Mouse (Mus musculus) myocyte (in vitro differentiated cells): ENCODE measurements around the gene Rbl2. TPM values are rescaled to one million over a fixed set of nuclear protein-coding genes. Genes with fewer than 3 reads are reported as not detected.

ENCODE experiments used
- H3K27me3 ChIP-seq: one replicate; pipeline ENCODE4 v1.6.1; 2011; ENCODE audit not compliant: control insufficient read depth, insufficient read depth, insufficient read length
- H3K36me3 ChIP-seq: one replicate; pipeline ENCODE4 v1.6.1; 2011; ENCODE audit not compliant: control insufficient read depth, insufficient read depth
- H3K4me2 ChIP-seq: one replicate; pipeline ENCODE4 v1.6.1; 2011; ENCODE audit warnings: low read depth, control low read depth
- H3K4me3 ChIP-seq: one replicate; pipeline ENCODE4 v1.5.1; 2011; ENCODE audit warnings: mild to moderate bottlenecking, control low read depth, moderate library complexity
- H3K79me2 ChIP-seq: one replicate; pipeline ENCODE4 v1.6.1; 2011; ENCODE audit not compliant: control insufficient read depth, insufficient read depth
- H3ac ChIP-seq: one replicate; pipeline ENCODE4 v1.6.1; 2011; ENCODE audit not compliant: control insufficient read depth, insufficient read length
- CEBPB ChIP-seq: IDR thresholded peaks from 2 replicates; pipeline ENCODE4 v1.6.1; 2011; ENCODE audit warnings: mild to moderate bottlenecking, moderate library complexity; ENCODE audit not compliant: poor library complexity, insufficient read depth, severe bottlenecking
- E2F4 ChIP-seq: IDR thresholded peaks from one replicate; pipeline ENCODE4 v1.6.1; 2011; ENCODE audit warnings: mild to moderate bottlenecking, control low read depth, moderate library complexity; ENCODE audit not compliant: insufficient read depth
- MAX ChIP-seq: IDR thresholded peaks from one replicate; pipeline ENCODE4 v1.6.1; 2011; ENCODE audit warnings: low read depth, mild to moderate bottlenecking, control low read depth
- MYOD1 ChIP-seq, 3 experiments: IDR thresholded peaks; one replicate each; pipeline ENCODE4 v1.6.1; 2011; ENCODE audit warnings: control low read depth in 2 of 3, low read depth in 2 of 3, mild to moderate bottlenecking in 2 of 3, moderate library complexity in 1 of 3; ENCODE audit not compliant: insufficient read length in 2 of 3, control insufficient read depth in 1 of 3
- MYOG ChIP-seq, 3 experiments: IDR thresholded peaks; one replicate each; pipeline ENCODE4 v1.6.1; 2011; ENCODE audit warnings: control low read depth in 2 of 3, low read depth in 2 of 3, mild to moderate bottlenecking in 2 of 3; ENCODE audit not compliant: insufficient read length in 2 of 3, control insufficient read depth in 1 of 3, insufficient read depth in 1 of 3
- POLR2A ChIP-seq: IDR thresholded peaks from one replicate; pipeline ENCODE4 v1.6.1; 2011; ENCODE audit warnings: low read depth, mild to moderate bottlenecking, control low read depth, moderate library complexity; ENCODE audit not compliant: insufficient read length
- POLR2AphosphoS2 ChIP-seq: IDR thresholded peaks from one replicate; pipeline ENCODE4 v1.6.1; 2011; ENCODE audit warnings: low read depth, control low read depth; ENCODE audit not compliant: insufficient read length
- REST ChIP-seq: IDR thresholded peaks from one replicate; pipeline ENCODE4 v1.6.1; 2011; ENCODE audit warnings: mild to moderate bottlenecking, control low read depth, moderate library complexity; ENCODE audit not compliant: insufficient read depth, insufficient read length
- SRF ChIP-seq: IDR thresholded peaks from one replicate; pipeline ENCODE4 v1.6.1; 2011; ENCODE audit warnings: low read depth; ENCODE audit not compliant: control insufficient read depth, insufficient read length
- TCF12 ChIP-seq: IDR thresholded peaks from one replicate; pipeline ENCODE4 v1.6.1; 2011; ENCODE audit warnings: mild to moderate bottlenecking, control low read depth; ENCODE audit not compliant: poor library complexity, insufficient read depth, severe bottlenecking
- TCF3 ChIP-seq: IDR thresholded peaks from one replicate; pipeline ENCODE4 v1.6.1; 2011; ENCODE audit warnings: low read depth, control low read depth; ENCODE audit not compliant: insufficient read length
- USF1 ChIP-seq: IDR thresholded peaks from one replicate; pipeline ENCODE4 v1.6.1; 2011; ENCODE audit warnings: low read depth, mild to moderate bottlenecking, control low read depth, moderate library complexity
- polyA plus RNA-seq: library from polyadenylated mRNA; unstranded; fragments of >200 nt; fragmentation: generic; extraction: Trizol; gene quantifications from one replicate; pipeline ENCODE4 v1.2.1, GENCODE M21; 2012; ENCODE audit warnings: missing spikeins

The Rbl2 gene
- polyA plus RNA-seq, 1 experiment, result 7.6 TPM

DNA sequence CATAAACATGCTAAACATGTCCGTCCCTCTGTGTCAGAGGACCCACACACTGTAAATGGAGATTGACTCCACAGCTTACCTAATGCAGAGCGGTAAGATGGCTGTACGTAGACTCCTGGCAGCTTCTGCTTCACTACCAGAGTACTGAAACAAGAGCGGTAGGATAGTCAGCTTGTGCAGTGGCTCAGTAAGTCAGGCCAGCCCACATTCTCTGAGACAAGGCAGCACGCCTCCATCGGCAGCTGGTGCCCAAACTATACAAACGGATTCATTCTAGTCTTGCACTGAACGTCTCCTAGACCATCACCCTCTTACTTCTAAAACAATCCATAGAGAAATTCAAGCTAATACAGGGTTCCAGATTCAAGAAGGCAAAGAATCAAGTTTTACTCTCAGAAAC is 56.9 kb downstream of the Rbl2 start:
- no peak overlapping the region for H3K4me3 ChIP-seq
- H3K4me2 ChIP-seq, result no peak overlapping the region
- H3K79me2 ChIP-seq, result no peaks in the 10 kb centered on the region
- H3ac ChIP-seq, result no peak overlapping the region
- TF ChIP-seq TCF12 (no peak), TCF3 (no peak), SRF (no peak), USF1 (no peak), MYOD1 (IDR thresholded peaks at IDR 0.05; ENCODE audit: control insufficient read depth in 1 of 3, insufficient read length in 2 of 3, low read depth in 2 of 3) (no peak), POLR2AphosphoS2 (no peak), REST (no peak), CEBPB (no peak), MAX (no peak), MYOG (IDR thresholded peaks at IDR 0.05; ENCODE audit: control insufficient read depth in 1 of 3, insufficient read depth in 1 of 3, insufficient read length in 2 of 3, low read depth in 2 of 3) (no peak), POLR2A (no peak), E2F4 (no peak)
- peaks cover 43% of the 10 kb centered on the region for H3K36me3 ChIP-seq
- H3K27me3 ChIP-seq, result no peaks in the 10 kb centered on the region

GRCm38 (mm10) chr8:91132731-91133130 is 62.9 kb downstream of the Rbl2 start:
- Histone ChIP-seq H3K4me3 (peak overlapping the region; percentile 35), H3K4me2 (peak overlapping the region; percentile 84), H3K79me2 (no peaks in the 10 kb centered on the region), H3K27me3 (no peaks in the 10 kb centered on the region), H3K36me3 (peaks cover 6% of the 10 kb centered on the region), H3ac (peak overlapping the region; percentile 43)
- TF ChIP-seq E2F4 (no peak), REST (no peak), POLR2A (no peak), TCF3 (no peak), MYOD1 (IDR thresholded peaks at IDR 0.05; ENCODE audit: control insufficient read depth in 1 of 3, insufficient read length in 2 of 3, low read depth in 2 of 3) (no peak), CEBPB (no peak), SRF (no peak), MAX (no peak), USF1 (no peak), TCF12 (no peak), MYOG (IDR thresholded peaks at IDR 0.05; ENCODE audit: control insufficient read depth in 1 of 3, insufficient read depth in 1 of 3, insufficient read length in 2 of 3, low read depth in 2 of 3) (no peak), POLR2AphosphoS2 (no peak)

DNA sequence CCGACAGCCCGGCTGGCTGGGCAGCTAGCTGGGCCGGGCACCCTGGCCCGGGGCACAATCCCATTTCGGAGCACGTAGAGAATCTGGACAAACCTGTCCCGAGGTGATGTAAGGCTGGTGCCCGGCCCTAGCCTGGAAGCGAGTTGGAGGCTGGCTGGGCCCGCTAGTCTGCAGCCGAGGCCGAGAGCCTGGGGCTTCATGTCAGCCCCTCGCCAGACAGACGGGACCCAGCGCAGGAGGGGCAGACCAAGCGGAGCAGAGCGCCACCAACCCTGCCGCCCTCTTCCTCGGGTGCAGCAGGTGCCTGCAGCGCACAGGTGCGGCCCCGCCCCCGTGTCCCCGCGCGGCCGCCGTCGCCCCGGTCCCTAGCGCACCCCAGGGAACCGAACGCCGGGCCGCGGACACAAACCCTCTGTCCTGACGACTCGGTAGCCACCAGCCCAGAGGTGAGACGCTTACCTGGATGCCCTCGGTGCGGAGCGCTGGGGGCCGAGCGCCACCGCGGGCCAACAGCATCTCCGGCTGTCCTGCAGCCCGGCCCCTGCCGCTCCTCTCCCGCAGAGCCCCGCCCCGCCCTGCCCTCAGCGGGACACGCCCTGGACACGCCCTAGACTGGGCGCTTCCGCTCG is 63.7 kb downstream of the Rbl2 start:
- peak overlapping the region; percentile 35 for H3K4me3 ChIP-seq
- peaks cover 6% of the 10 kb centered on the region for H3K36me3 ChIP-seq
- H3K4me2 ChIP-seq, result peak overlapping the region; percentile 84
- no peaks in the 10 kb centered on the region for H3K79me2 ChIP-seq
- TF ChIP-seq MAX (no peak), TCF12 (no peak), POLR2AphosphoS2 (peak; percentile 93), MYOD1 (IDR thresholded peaks at IDR 0.05; ENCODE audit: control insufficient read depth in 1 of 3, insufficient read length in 2 of 3, low read depth in 2 of 3) (peak in 2 of 3 experiments; percentile 46 to 78), POLR2A (peak; percentile 97), SRF (peak; percentile 15), MYOG (IDR thresholded peaks at IDR 0.05; ENCODE audit: control insufficient read depth in 1 of 3, insufficient read depth in 1 of 3, insufficient read length in 2 of 3, low read depth in 2 of 3) (peak in 2 of 3 experiments; percentile 55 to 66)
- peak overlapping the region; percentile 43 for H3ac ChIP-seq
- H3K27me3 ChIP-seq, result no peaks in the 10 kb centered on the region

DNA sequence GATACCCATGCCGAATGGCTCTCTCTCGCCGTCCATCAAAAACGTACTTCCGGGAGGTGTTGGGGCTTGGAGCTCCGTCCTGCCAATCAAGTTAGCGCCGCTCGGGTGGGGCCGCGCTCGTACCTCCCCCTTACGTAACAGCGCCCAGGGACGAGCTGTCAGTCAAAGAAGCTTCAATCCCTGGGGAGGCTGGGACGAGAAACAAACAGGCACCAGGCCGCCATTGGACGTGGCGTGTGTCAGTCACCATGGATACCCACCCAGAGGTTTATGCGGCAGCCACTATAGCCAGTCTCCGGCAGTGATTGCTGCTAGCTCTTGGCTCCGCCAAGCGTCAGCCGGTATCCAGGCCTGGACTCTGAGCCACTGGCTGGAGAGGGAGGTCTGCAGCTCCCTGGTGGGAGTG is 64.2 kb downstream of the Rbl2 start:
- Histone ChIP-seq H3K27me3 (no peaks in the 10 kb centered on the region), H3ac (peak overlapping the region; percentile 43), H3K4me2 (peak overlapping the region; percentile 74), H3K36me3 (peaks cover 4% of the 10 kb centered on the region), H3K79me2 (no peaks in the 10 kb centered on the region), H3K4me3 (peak overlapping the region; percentile 35)
- TF ChIP-seq POLR2A, result peak; percentile 80
- 0 out of 2 replicates have a peak, but pooled peaks have one; percentile 18 for TF ChIP-seq CEBPB
- TF ChIP-seq MAX, result no peak
- TF ChIP-seq POLR2AphosphoS2, result peak; percentile 66

DNA sequence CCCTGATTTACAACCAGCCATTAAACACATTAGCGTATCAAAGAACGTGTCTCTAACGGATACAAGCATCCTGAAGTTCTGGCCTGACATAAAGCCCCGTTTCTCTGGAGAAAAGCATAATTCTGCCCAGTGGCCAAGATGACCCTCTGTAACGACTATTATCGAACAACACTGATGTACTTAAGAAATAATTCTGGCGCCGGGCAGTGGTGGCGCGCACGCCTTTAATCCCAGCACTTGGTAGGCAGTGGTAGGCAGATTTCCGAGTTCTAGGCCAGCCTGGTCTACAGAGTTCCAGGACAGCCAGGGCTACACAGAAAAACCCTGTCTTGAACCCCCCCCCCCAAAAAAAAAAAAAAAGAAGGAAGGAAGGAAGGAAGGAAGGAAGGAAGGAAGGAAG is 64.8 kb downstream of the Rbl2 start:
- TF ChIP-seq CEBPB, result no peak
- no peak for TF ChIP-seq TCF3
- no peak for TF ChIP-seq MYOD1 (IDR thresholded peaks at IDR 0.05; ENCODE audit: control insufficient read depth in 1 of 3, insufficient read length in 2 of 3, low read depth in 2 of 3)
- no peak for TF ChIP-seq POLR2AphosphoS2
- no peak for TF ChIP-seq MAX
- no peak for TF ChIP-seq SRF
- TF ChIP-seq USF1, result no peak
- no peak for TF ChIP-seq POLR2A
- TF ChIP-seq E2F4, result no peak
- TF ChIP-seq TCF12, result no peak
- TF ChIP-seq REST, result no peak
- no peak for TF ChIP-seq MYOG (IDR thresholded peaks at IDR 0.05; ENCODE audit: control insufficient read depth in 1 of 3, insufficient read depth in 1 of 3, insufficient read length in 2 of 3, low read depth in 2 of 3)

More for the DNA sequence above, 64.8 kb downstream of the Rbl2 start:
- H3K4me3 ChIP-seq, result peak overlapping the region; percentile 35
- no peaks in the 10 kb centered on the region for H3K36me3 ChIP-seq
- no peaks in the 10 kb centered on the region for H3K79me2 ChIP-seq
- H3K27me3 ChIP-seq, result no peaks in the 10 kb centered on the region
- no peak overlapping the region for H3ac ChIP-seq
- H3K4me2 ChIP-seq, result peak overlapping the region; percentile 74
